Mouse (Mus musculus) c-Kit-positive CD71-negative TER-119-negative erythroid progenitor cells, embryonic 14.5 days (primary cell): Measurements from ENCODE around the gene Gm281.

Experiments used
- DNase-seq: peaks from one replicate; pipeline ENCODE4 v3.0.0-alpha.2; 2013; ENCODE audit warnings: low read depth

Gene Gm281

GRCm38 (mm10) chr14:13812801-13813479, 101.3 kb downstream of the Gm281 start:
- DNase-seq = no peak

- no peak for DNase-seq
Measured at GRCm38 (mm10) chr14:13790446-13790845, 123.8 kb downstream of the Gm281 start.

GRCm38 (mm10) chr14:13790001-13790400, 124.3 kb downstream of the Gm281 start:
- DNase-seq = no peak

GRCm38 (mm10) chr14:13782970-13783369, 131.3 kb downstream of the Gm281 start:
- DNase-seq = no peak

- no peak for DNase-seq
Measured at GRCm38 (mm10) chr14:13778383-13778782, 135.9 kb downstream of the Gm281 start.

- DNase-seq = no peak
Measured at GRCm38 (mm10) chr14:13771163-13771562, 143.1 kb downstream of the Gm281 start.

- no peak for DNase-seq
Measured at GRCm38 (mm10) chr14:13770686-13771085, 143.6 kb downstream of the Gm281 start.
